Mouse (Mus musculus): ENCODE measurements around the gene Alkbh7. TPM values are rescaled to one million over a fixed set of nuclear protein-coding genes. Genes with fewer than 3 reads are reported as not detected.
A peak's percentile ranks its signal among the peaks of the same experiment; 100 is the strongest.

The Alkbh7 gene
- total RNA-seq, 1 experiment from 2014 or later: 10.6 TPM

DNA sequence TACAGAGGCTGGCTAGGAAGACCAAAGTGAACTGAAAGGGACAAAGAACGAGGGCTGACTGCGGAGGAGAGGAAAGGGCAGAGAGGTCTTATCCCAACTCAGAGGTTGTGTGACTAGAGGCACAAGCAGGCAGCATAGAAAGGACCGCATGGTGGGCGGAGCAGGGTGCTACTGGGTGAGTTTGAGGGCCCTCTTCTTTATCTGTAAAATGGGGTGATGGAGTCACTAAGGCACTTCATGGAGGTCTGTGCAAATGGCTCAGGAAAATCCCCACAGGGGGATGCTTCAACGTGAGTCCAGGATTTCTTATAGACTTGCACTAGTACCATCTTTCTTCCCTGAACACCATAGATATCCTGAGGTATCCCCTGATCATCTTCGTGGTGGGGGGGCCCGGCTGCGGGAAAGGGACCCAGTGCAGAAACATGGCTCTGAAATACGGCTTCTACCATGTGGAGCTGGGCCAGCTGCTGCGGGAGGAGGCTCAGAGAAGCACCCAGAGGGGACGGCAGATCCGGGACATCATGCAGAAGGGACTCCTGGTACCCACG is 15.2 kb downstream of the Alkbh7 start:
- ATAC-seq (ENCODE audit: extremely low read depth, insufficient number of reproducible peaks, low FRiP score, poor library complexity, severe bottlenecking): no peak

DNA sequence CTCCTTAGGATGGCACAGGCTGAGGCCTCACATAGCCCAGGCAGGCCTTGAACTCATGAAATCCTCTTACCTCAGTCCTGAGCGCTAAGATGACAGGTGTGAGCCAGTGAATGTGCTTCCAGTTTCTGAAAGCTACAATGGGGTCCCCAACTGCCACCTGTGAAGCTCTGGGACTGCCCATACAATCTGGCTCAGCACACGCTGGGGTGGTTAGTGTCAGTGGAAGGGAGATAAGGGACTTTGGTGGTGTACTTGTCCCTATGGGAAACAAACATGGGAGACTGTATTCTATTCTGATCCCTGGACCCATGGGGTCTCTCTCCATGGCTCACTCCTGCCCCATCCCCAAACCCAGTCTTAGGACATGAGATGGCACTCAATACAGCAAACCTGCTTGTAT is 22.6 kb downstream of the Alkbh7 start:
- no peak for ATAC-seq (ENCODE audit: extremely low read depth, insufficient number of reproducible peaks, low FRiP score, poor library complexity, severe bottlenecking)

DNA sequence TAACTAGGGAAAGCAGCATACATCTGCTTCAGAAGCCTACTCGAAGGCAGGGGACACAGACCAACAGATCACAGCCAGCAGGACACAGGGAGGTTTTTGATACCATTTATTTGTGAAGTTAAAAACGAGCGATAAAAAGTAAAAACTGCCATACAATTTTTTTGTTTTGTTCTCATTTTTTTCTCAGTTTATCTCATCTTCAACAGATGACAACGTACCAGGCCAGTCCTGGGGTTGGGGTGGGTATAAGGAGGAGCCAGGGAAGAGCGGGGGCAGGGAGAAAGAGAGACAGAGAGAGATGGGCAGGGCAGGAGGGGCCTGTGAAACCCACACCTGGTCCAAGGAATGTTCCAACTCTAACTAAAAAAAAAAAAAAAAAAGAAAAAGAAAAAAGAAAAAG is 23.8 kb downstream of the Alkbh7 start:
- no peak for ATAC-seq (ENCODE audit: extremely low read depth, insufficient number of reproducible peaks, low FRiP score, poor library complexity, severe bottlenecking)

DNA sequence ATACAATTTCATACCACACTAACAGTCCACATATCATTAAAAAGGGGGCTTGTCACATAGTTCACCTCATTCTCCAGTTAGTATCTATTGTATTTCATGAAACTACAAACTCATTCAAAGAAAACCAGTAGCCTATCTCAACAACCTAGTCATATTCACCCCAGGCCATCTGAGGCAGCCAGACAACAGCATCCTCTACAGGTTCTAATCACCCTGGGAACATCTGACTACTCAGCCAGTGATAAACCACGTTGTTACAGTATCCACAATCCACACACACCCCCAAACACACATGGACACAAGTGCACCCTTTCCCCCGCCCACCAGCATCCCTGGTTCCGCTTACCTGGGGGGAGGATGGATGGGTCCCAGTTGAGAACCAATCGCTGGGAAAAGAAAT is 30.3 kb downstream of the Alkbh7 start:
- no peak for ATAC-seq (ENCODE audit: extremely low read depth, insufficient number of reproducible peaks, low FRiP score, poor library complexity, severe bottlenecking)

DNA sequence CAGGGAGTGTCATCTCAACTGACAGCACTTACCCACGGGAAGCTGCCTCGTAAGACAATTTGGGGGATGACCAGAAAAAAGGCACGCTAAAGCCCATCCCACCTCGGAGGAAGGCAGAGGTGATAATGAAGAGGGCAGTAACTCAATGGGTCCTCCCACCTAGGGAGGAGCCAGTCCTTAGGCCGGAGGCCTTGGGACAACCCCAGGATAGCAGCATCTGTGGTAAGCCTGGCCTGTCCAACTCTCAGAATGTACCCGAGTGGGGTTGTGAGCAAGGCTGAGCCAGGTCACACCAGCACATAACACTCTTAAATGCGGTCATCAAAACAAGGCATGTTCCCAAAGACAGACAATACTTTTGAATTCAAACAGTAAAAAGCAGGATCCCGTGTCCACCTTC is 32.6 kb downstream of the Alkbh7 start:
- ATAC-seq (ENCODE audit: extremely low read depth, insufficient number of reproducible peaks, low FRiP score, poor library complexity, severe bottlenecking): no peak

DNA sequence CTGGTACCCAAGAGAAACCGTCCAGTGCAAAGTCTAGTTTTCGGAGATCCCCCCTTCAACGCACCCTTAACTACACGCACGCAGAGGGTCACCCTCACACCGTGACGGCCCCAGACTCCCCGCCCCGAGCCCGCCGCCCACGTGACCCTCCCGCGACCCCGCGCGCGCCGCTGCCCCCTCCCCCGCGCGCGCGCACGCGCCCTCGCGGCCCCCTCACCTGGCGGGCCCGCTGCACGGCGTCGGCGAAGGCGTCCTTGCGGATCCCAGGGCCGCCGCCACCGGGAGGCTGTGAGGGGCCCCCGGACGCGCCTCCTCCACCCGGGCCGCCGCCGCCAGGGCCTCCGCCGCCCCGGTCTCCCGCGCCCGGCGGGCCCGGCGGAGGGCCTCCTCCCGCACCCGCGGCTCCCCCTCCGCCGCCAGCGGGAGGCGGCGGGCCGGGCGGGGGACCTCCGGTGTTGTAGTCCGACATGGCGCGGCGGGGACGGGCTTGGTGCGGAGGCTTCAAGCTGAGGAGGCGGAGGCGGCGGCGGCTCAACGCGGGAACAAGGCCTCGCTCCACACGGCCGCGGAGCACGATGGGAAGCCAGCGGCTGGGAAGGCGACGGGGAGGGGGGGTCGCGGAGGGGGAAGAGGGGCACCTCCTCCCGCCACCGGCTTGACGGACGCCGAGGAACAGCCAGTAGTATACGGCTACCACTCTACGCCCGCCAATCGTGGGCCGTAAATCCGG is 34.0 kb downstream of the Alkbh7 start, which contains the start of gene Khsrp:
TSS of gene Khsrp (minus strand) at position 592 of the 730 bp plus-strand sequence.
- ATAC-seq (ENCODE audit: extremely low read depth, insufficient number of reproducible peaks, low FRiP score, poor library complexity, severe bottlenecking): no peak

DNA sequence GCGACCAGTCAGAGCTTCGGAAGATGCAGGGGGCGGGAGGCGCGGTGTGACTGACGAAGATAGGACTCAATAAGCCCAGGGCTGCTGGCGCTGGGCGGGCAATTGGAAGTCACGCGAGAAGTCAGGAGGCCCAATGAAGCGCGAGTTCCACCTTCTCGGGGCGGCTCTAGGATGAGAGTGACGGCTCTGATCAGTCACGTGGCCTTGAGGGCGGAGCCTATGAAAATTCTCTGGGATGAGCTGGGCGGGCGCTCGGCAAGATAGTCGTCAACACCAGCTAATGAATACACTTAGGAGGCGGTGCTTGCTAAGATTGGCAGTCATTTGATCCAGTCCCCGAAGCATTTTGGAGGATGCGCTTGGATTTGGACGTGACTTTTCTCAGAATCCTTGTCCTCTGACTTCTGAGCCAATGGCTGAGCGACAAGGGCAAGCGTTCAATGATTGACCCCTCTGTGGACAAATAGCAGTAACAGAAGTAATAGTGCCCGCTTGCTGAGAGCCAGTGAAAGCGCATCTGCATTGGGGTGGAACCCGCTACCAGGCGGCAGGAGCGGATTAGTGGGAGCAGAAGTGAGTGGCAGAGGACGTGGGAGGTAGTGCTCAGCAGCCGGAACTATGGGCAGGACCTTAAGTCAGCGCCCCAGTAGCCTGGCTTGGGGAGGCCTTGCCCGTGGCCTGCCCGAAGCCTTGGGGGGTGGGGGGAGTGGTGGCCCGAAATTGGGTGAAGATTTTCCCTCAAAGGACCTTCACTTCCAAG is 34.7 kb downstream of the Alkbh7 start:
- peak; percentile 82 for ATAC-seq (ENCODE audit: extremely low read depth, insufficient number of reproducible peaks, low FRiP score, poor library complexity, severe bottlenecking)

DNA sequence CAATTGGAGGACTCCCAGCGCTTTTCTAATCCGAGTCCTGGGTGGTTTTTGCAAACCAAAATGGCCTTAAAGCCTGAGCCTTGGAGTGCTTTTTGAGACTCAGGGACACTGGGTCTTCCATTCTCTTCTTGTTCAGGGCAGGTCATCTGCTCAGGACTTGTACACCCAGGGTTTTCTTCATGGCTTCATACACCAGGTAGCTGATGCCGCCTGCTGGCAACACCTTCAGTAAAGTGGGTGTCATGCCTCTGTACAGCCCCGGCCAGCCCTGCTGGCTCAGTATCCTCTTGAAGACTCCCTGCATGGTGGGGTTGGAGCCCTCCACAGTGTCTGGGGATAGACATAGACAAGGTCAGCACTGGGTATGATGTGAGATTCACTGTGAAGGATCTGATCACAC is 35.7 kb downstream of the Alkbh7 start:
- no peak for ATAC-seq (ENCODE audit: extremely low read depth, insufficient number of reproducible peaks, low FRiP score, poor library complexity, severe bottlenecking)

DNA sequence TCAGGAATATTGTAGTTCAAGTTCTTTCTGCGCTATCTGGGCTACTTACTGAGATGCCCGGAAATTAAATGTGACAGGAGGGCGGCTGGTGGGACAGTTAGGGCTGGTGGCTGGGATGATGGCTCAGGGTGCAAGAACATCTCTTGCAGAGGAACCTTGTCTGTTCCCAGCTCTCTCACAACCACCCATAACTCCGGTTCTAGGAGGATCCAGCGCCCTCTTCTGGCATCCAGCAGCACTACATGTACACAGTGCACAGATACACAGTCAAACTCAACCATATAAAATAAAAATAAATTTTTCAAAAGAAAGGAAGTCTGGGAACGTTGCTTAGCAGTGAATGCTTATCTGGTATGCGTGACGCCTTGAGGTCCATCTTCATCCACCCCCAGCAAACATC is 41.8 kb downstream of the Alkbh7 start:
- ATAC-seq (ENCODE audit: extremely low read depth, insufficient number of reproducible peaks, low FRiP score, poor library complexity, severe bottlenecking): no peak

DNA sequence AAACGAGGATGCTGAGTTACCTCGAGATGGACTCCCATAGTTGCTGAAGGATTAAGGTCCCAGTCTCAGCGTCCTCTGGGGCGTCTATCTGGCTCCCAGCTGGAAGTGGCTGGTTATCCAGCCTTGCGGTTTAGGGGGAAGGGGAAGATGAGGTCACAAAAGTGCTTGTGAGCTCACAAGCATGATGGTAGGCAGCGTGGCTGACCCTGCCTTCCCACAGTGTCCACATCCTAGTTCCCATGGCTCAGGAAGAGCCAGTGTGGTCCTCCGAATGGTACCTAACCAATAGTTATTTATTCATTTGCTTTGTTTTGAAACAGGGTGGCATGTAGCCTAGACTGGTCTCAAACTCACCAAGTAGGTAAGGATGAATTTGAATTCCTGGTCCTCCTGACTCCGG is 44.4 kb downstream of the Alkbh7 start, which contains the start of gene Slc25a41:
TSS of gene Slc25a41 (minus strand) at position 101 of the 400 bp plus-strand sequence.
- no peak for ATAC-seq (ENCODE audit: extremely low read depth, insufficient number of reproducible peaks, low FRiP score, poor library complexity, severe bottlenecking)

DNA sequence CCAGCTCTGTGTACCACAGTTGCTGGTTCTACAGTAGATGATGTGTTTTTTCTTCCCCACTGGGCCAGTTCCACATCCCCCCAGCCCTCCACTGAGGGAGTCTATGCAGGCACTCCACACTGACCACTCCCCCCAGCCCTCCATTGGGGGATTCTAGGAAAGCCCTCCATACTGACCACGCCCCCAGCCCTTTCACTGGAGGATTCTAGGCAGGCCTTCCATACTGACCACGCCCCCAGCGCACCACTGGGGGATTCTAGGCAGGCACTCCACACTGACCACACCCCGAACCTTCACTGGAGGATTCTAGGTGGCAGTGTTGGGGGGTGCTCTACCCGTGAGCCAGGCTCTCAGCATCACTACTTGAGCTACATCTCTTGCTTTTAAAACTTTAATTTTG is 50.3 kb downstream of the Alkbh7 start:
- ATAC-seq (ENCODE audit: extremely low read depth, insufficient number of reproducible peaks, low FRiP score, poor library complexity, severe bottlenecking): no peak

DNA sequence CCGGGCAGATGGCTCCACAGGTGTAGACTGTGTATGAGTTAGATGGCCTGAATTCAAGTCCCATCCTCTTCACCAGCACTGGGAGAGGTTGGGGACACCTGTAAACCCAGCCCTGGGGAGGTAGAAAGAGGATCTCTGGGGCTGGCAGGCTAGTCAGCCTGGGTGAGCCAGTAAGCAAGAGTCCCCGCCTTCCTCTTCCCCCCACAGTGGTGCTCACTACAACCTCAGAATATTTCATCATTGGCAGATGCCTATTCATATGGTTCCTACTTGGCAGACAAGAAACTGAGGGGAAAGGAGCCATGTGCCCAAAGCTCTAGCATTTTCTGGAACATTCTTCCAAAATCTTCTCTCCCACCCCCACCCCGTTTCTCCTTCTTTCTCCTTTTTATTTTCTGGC is 51.7 kb downstream of the Alkbh7 start:
- ATAC-seq (ENCODE audit: extremely low read depth, insufficient number of reproducible peaks, low FRiP score, poor library complexity, severe bottlenecking): no peak

Other genes starting within 250 kb of the Alkbh7 start
- not detected in 2 replicates for gene Nrtn, start 239.8 kb upstream of the Alkbh7 start, total RNA-seq (2017)
- 25.9 and 27.0 TPM in 2 replicates for gene Dus3l, start 232.6 kb upstream of the Alkbh7 start, total RNA-seq (2017)
- gene Prr22, start 227.1 kb upstream of the Alkbh7 start, total RNA-seq (2017): 0.25 and 0.58 TPM in 2 replicates
- gene Rfx2, start 166.3 kb upstream of the Alkbh7 start, total RNA-seq (2017): 8.6 and 11.1 TPM in 2 replicates
- gene Acsbg2, start 122.9 kb upstream of the Alkbh7 start, total RNA-seq (2017): not detected in 2 replicates
- not detected in 2 replicates for gene 1700061G19Rik, start 121.9 kb upstream of the Alkbh7 start, total RNA-seq (2017)
- gene Mllt1, start 61.9 kb upstream of the Alkbh7 start, total RNA-seq (2017): 13.0 and 13.8 TPM in 2 replicates
- not detected in 2 replicates for gene Acer1, start 15.2 kb upstream of the Alkbh7 start, total RNA-seq (2017)
- 23.0 and 28.9 TPM in 2 replicates for gene Clpp, start 7.0 kb upstream of the Alkbh7 start, total RNA-seq (2017)
- gene Pspn, start 2.7 kb downstream of the Alkbh7 start, total RNA-seq (2017): not detected in 2 replicates
- 56.5 and 56.7 TPM in 2 replicates for gene Gtf2f1, start 13.9 kb downstream of the Alkbh7 start, total RNA-seq (2017)
- not detected in 2 replicates for gene Gm17949, start 14.1 kb downstream of the Alkbh7 start, total RNA-seq (2017)
- gene Khsrp, start 34.2 kb downstream of the Alkbh7 start, total RNA-seq (2017): 54.5 and 58.2 TPM in 2 replicates
- not detected in 2 replicates for gene Slc25a41, start 44.3 kb downstream of the Alkbh7 start, total RNA-seq (2017)
- gene Crb3, start 61.8 kb downstream of the Alkbh7 start, total RNA-seq (2017): 3.3 TPM in 2 replicates
- gene Slc25a23, start 62.5 kb downstream of the Alkbh7 start, total RNA-seq (2017): 3.4 and 3.6 TPM in 2 replicates
- 145 and 158 TPM in 2 replicates for gene Dennd1c, start 81.2 kb downstream of the Alkbh7 start, total RNA-seq (2017)
- 0.37 and 0.70 TPM in 2 replicates for gene Tubb4a, start 90.4 kb downstream of the Alkbh7 start, total RNA-seq (2017)
- gene Tnfsf9, start 108.0 kb downstream of the Alkbh7 start, total RNA-seq (2017): 1.7 and 2.0 TPM in 2 replicates
- gene Cd70, start 152.4 kb downstream of the Alkbh7 start, total RNA-seq (2017): not detected in 2 replicates
- gene Tnfsf14, start 196.8 kb downstream of the Alkbh7 start, total RNA-seq (2017): 79.1 and 86.9 TPM in 2 replicates
- gene C3, start 230.8 kb downstream of the Alkbh7 start, total RNA-seq (2017): 164 TPM in 2 replicates

All from neutrophil, adult 5-6 weeks (primary cell).